Mouse (Mus musculus): Measurements from ENCODE around the gene Stkld1.

The Stkld1 gene

GRCm38 (mm10) chr2:26915927-26916728, 17.7 kb upstream of the Stkld1 start, which contains the start of the genes Surf2 and Surf1:
Surf2 (plus strand) TSS chr2:26916367.
Surf1 (minus strand) TSS chr2:26916530.
- DNase-seq (ENCODE audit: low spot score in 2 of 2): peak; percentile 84 to 90

GRCm38 (mm10) chr2:26916738-26917137, 17.1 kb upstream of the Stkld1 start:
- no peak for DNase-seq (ENCODE audit: low spot score in 2 of 2)

GRCm38 (mm10) chr2:26919684-26920083, 14.2 kb upstream of the Stkld1 start:
- DNase-seq (ENCODE audit: low spot score in 2 of 2): no peak

GRCm38 (mm10) chr2:26920190-26920855, 13.5 kb upstream of the Stkld1 start:
- no peak for DNase-seq (ENCODE audit: low spot score in 2 of 2)

GRCm38 (mm10) chr2:26921784-26922183, 12.1 kb upstream of the Stkld1 start:
- DNase-seq (ENCODE audit: low spot score in 2 of 2): no peak

GRCm38 (mm10) chr2:26927745-26928476, 5.9 kb upstream of the Stkld1 start:
- DNase-seq (ENCODE audit: low spot score in 2 of 2): no peak

- DNase-seq (ENCODE audit: low spot score in 2 of 2): peak in 1 of 2 experiments; percentile 58
These were observed 3.5 kb upstream of the Stkld1 start for GRCm38 (mm10) chr2:26930390-26930789.

GRCm38 (mm10) chr2:26932473-26933303, 1.2 kb upstream of the Stkld1 start:
- no peak for DNase-seq (ENCODE audit: low spot score in 2 of 2)

- no peak for DNase-seq (ENCODE audit: low spot score in 2 of 2)
These were observed 1.4 kb downstream of the Stkld1 start for GRCm38 (mm10) chr2:26935286-26935685.

GRCm38 (mm10) chr2:26936425-26936824, 2.6 kb downstream of the Stkld1 start:
- DNase-seq (ENCODE audit: low spot score in 2 of 2): no peak

- DNase-seq (ENCODE audit: low spot score in 2 of 2): no peak
These were observed 7.7 kb downstream of the Stkld1 start for GRCm38 (mm10) chr2:26941539-26941938.

- no peak for DNase-seq (ENCODE audit: low spot score in 2 of 2)
These were observed 9.4 kb downstream of the Stkld1 start for GRCm38 (mm10) chr2:26943253-26943652.

GRCm38 (mm10) chr2:26950411-26950810, 16.6 kb downstream of the Stkld1 start:
- no peak for DNase-seq (ENCODE audit: low spot score in 2 of 2)

- no peak for DNase-seq (ENCODE audit: low spot score in 2 of 2)
These were observed 17.6 kb downstream of the Stkld1 start for GRCm38 (mm10) chr2:26951346-26951905.

GRCm38 (mm10) chr2:26952193-26952592, 18.3 kb downstream of the Stkld1 start:
- no peak for DNase-seq (ENCODE audit: low spot score in 2 of 2)

GRCm38 (mm10) chr2:26952866-26953265, 19.0 kb downstream of the Stkld1 start:
- no peak for DNase-seq (ENCODE audit: low spot score in 2 of 2)

- no peak for DNase-seq (ENCODE audit: low spot score in 2 of 2)
These were observed 21.0 kb downstream of the Stkld1 start for GRCm38 (mm10) chr2:26954735-26955395.

- no peak for DNase-seq (ENCODE audit: low spot score in 2 of 2)
These were observed 23.1 kb downstream of the Stkld1 start for GRCm38 (mm10) chr2:26956811-26957487.

- DNase-seq (ENCODE audit: low spot score in 2 of 2): no peak
These were observed 23.6 kb downstream of the Stkld1 start for GRCm38 (mm10) chr2:26957488-26957859.

GRCm38 (mm10) chr2:26960756-26961155, 26.9 kb downstream of the Stkld1 start:
- DNase-seq (ENCODE audit: low spot score in 2 of 2): no peak

All from right cerebral cortex, postnatal 36 days (tissue).